ENCODE assay signal across 10 mouse cellular contexts in genomic region chr2:84185016-84185330, GRCm38 (mm10).
A peak's percentile ranks its signal among the peaks of the same experiment; 100 is the strongest.
DNase-seq lines count a peak whose midpoint lies in the region; ATAC-seq and TF ChIP-seq lines count a peak whose summit lies in the region.
"Had no signal": no experiment of that assay in that cellular context is flagged by ENCODE, and none has a peak within 500 bp of the region (broad histone marks: within the 10 kb centered on the region; RNA-seq: fewer than 3 reads in every experiment).

No protein-coding gene starts in this region.

- WGBS in heart, embryonic 11.5 days (ENCODE audit: insufficient replicate concordance), result 71% methylated on average over 7 of the region's 7 CpGs
- WGBS in kidney, postnatal 0 days, result 65% methylated on average over 7 of the region's 7 CpGs

- H3K4me1 ChIP-seq in heart, embryonic 11.5 days (ENCODE audit: control insufficient read depth, insufficient read depth, low read length), result peaks cover 7% of the 10 kb centered on the region; the same call in 1 of the 2 replicates
- no peaks in the 10 kb centered on the region for H3K4me1 ChIP-seq in kidney, postnatal 0 days (replicated peaks; ENCODE audit: insufficient read depth, low read length)
- H3K4me1 ChIP-seq in testis, adult 2 months (ENCODE audit: control insufficient read depth, insufficient read depth, low read length), result peaks cover 5% of the 10 kb centered on the region

- H3K9me3 ChIP-seq in heart, embryonic 11.5 days (replicated peaks; ENCODE audit: control insufficient read depth, low read length), result no peaks in the 10 kb centered on the region
- no peaks in the 10 kb centered on the region for H3K9me3 ChIP-seq in kidney, postnatal 0 days (replicated peaks; ENCODE audit: low read length)
- H3K9me3 ChIP-seq: embryonic facial prominence, embryonic 15.5 days had no signal

- TF ChIP-seq POLR2A in testis, adult 2 months (IDR thresholded peaks at IDR 0.05; ENCODE audit: control insufficient read depth, low read depth, low read length), result no peak

- 0 out of 2 replicates have a peak overlapping the region, but pooled peaks have one; percentile 38 for H3K4me2 ChIP-seq in heart, embryonic 11.5 days
- H3K4me2 ChIP-seq in kidney, postnatal 0 days (ENCODE audit: low read length), result peak overlapping the region; percentile 52
- H3K4me2 ChIP-seq: embryonic facial prominence, embryonic 15.5 days had no signal

- no peak overlapping the region for H3K4me3 ChIP-seq in heart, embryonic 11.5 days (ENCODE audit: low read depth, low read length)
- H3K4me3 ChIP-seq in kidney, postnatal 0 days (replicated peaks; ENCODE audit: low read depth, low read length), result 0 out of 2 replicates have a peak overlapping the region, but pooled peaks have one; percentile 5
- no peak overlapping the region; the same call in 1 of the 2 replicates for H3K4me3 ChIP-seq in testis, adult 2 months (ENCODE audit: control insufficient read depth, low read depth, low read length)
- H3K4me3 ChIP-seq: embryonic facial prominence, embryonic 15.5 days had no signal

- peak overlapping the region; percentile 81 for H3K27ac ChIP-seq in heart, embryonic 11.5 days (ENCODE audit: low read depth, low read length)
- peak overlapping the region; percentile 73 for H3K27ac ChIP-seq in kidney, postnatal 0 days
- H3K27ac ChIP-seq in testis, adult 2 months (ENCODE audit: control insufficient read depth, insufficient read depth, low read depth, low read length), result peak overlapping the region; percentile 54

- no peaks in the 10 kb centered on the region for H3K36me3 ChIP-seq in heart, embryonic 11.5 days (ENCODE audit: control insufficient read depth, insufficient read depth, low read length)
- H3K36me3 ChIP-seq in kidney, postnatal 0 days (ENCODE audit: insufficient read depth, low read length), result no peaks in the 10 kb centered on the region
- H3K36me3 ChIP-seq in testis, adult 2 months (ENCODE audit: control insufficient read depth, insufficient read depth, low read length), result no peaks in the 10 kb centered on the region
- H3K36me3 ChIP-seq: embryonic facial prominence, embryonic 15.5 days had no signal

- no peak; the same call in 1 of the 2 replicates for ATAC-seq in heart, embryonic 11.5 days (replicated peaks; ENCODE audit: insufficient number of reproducible peaks, low FRiP score, low TSS enrichment)
- no peak for ATAC-seq in kidney, postnatal 0 days (replicated peaks; ENCODE audit: low FRiP score, low read depth)

- no peaks in the 10 kb centered on the region for H3K27me3 ChIP-seq in heart, embryonic 11.5 days (ENCODE audit: control insufficient read depth, insufficient read depth, low read length)
- no peaks in the 10 kb centered on the region for H3K27me3 ChIP-seq in kidney, postnatal 0 days (ENCODE audit: insufficient read depth, low read length)
- H3K27me3 ChIP-seq in testis, adult 2 months (ENCODE audit: control insufficient read depth, insufficient read depth, low read length), result no peaks in the 10 kb centered on the region
- H3K27me3 ChIP-seq: embryonic facial prominence, embryonic 15.5 days had no signal

- TF ChIP-seq CTCF in kidney, postnatal 0 days (IDR thresholded peaks at IDR 0.05; ENCODE audit: low read depth), result no peak; the same call in 1 of the 2 replicates
- TF ChIP-seq CTCF in testis, adult 2 months (IDR thresholded peaks at IDR 0.05; ENCODE audit: control insufficient read depth, insufficient read depth, insufficient replicate concordance, low read depth, low read length), result no peak

- DNase-seq in heart, postnatal 4 days, result no peak
- no peak for DNase-seq in kidney, postnatal 0 days (ENCODE audit: low spot score)
- no peak for DNase-seq in kidney, adult 9 months
- DNase-seq in testis, postnatal 10 days (ENCODE audit: low spot score), result no peak
- no peak for DNase-seq in right cerebral cortex, postnatal 10 days (ENCODE audit: low spot score in 2 of 2)
- DNase-seq: cerebellum, adult 11-12 months; right cerebral cortex, postnatal 14 days had no signal

- H3K9ac ChIP-seq in heart, embryonic 11.5 days (ENCODE audit: low read depth, low read length), result no peak overlapping the region
- no peak overlapping the region for H3K9ac ChIP-seq in kidney, postnatal 0 days (ENCODE audit: low read depth, low read length)
- H3K9ac ChIP-seq: embryonic facial prominence, embryonic 15.5 days had no signal
